Mouse (Mus musculus) midbrain, embryonic 14.5 days (tissue): ENCODE results near the gene Neurod2. TPM values are rescaled to one million over a fixed set of nuclear protein-coding genes. Genes with fewer than 3 reads are reported as not detected.
A peak's percentile ranks its signal among the peaks of the same experiment; 100 is the strongest.

Experiments
- ATAC-seq: fragments of 200-750 bp; cut with Nextera tagmentation; 2 replicates; pipeline ENCODE4 v1.8.0; 2017; ENCODE audit warnings: moderate number of reproducible peaks, moderate library complexity; ENCODE audit not compliant: low FRiP score, low TSS enrichment
- DNase-seq: peaks from one replicate; pipeline ENCODE4 v3.0.0-alpha.2; 2015
- H3K27ac ChIP-seq: fragments of 300-500 bp; sonication (generic); replicated peaks from 2 replicates; pipeline ENCODE4 v1.5.1; 2014; ENCODE audit warnings: mild to moderate bottlenecking, low read depth, low read length, moderate library complexity
- H3K27me3 ChIP-seq: fragments of 300-500 bp; sonication (generic); 2 replicates; pipeline ENCODE4 v1.6.1; 2014; ENCODE audit warnings: low read length, control low read depth, mixed read lengths; ENCODE audit not compliant: control insufficient read depth, insufficient read depth
- H3K36me3 ChIP-seq: fragments of 300-500 bp; sonication (generic); 2 replicates; pipeline ENCODE4 v1.6.1; 2014; ENCODE audit warnings: low read length, control low read depth; ENCODE audit not compliant: control insufficient read depth, insufficient read depth
- H3K4me1 ChIP-seq: fragments of 300-500 bp; sonication (generic); 2 replicates; pipeline ENCODE4 v1.6.1; 2014; ENCODE audit warnings: mild to moderate bottlenecking, antibody characterized with exemption, low read length, control low read depth; ENCODE audit not compliant: control insufficient read depth, insufficient read depth
- H3K4me2 ChIP-seq: fragments of 300-500 bp; sonication (generic); 2 replicates; pipeline ENCODE4 v1.6.1; 2014; ENCODE audit warnings: mild to moderate bottlenecking, low read length, moderate library complexity
- H3K4me3 ChIP-seq: fragments of 300-500 bp; sonication (generic); replicated peaks from 2 replicates; pipeline ENCODE4 v1.5.1; 2014; ENCODE audit warnings: low read depth, low read length
- H3K9ac ChIP-seq: fragments of 300-500 bp; sonication (generic); replicated peaks from 2 replicates; pipeline ENCODE4 v1.6.1; 2014; ENCODE audit warnings: mild to moderate bottlenecking, low read length, moderate library complexity
- H3K9me3 ChIP-seq: fragments of 300-500 bp; sonication (generic); 2 replicates; pipeline ENCODE4 v1.6.1; 2016; ENCODE audit warnings: low read length, control low read depth, mixed read lengths; ENCODE audit not compliant: control insufficient read depth
- WGBS: fragments of 180-500 bp; shearing (Covaris S2); extraction: QIAGEN DNeasy Blood & Tissue Kit; methylation state at CpG from one replicate; pipeline ENCODE4 v1.1.7; 2014; 5-methylcytosine and 5-hydroxymethylcytosine counted together
- polyA plus RNA-seq: library from polyadenylated mRNA; unstranded; fragments of >200 nt; fragmentation: Nextera tagmentation; extraction: Ambion mirVana; gene quantifications from 2 replicates; pipeline ENCODE4 v1.2.1, GENCODE M21; 2014

Neurod2 gene
- polyA plus RNA-seq, 1 experiment from 2014 or later = 10.9 TPM

GRCm38 (mm10) chr11:98325191-98325820 lies 4.1 kb downstream of the Neurod2 start:
- Histone ChIP-seq H3K4me2 (peak overlapping the region; percentile 16), H3K36me3 (no peaks in the 10 kb centered on the region), H3K4me3 (peak overlapping the region; percentile 8; the same call in 1 of the 2 replicates), H3K9me3 (no peaks in the 10 kb centered on the region), H3K27me3 (peaks cover 92% of the 10 kb centered on the region), H3K27ac (no peak overlapping the region), H3K9ac (no peak overlapping the region), H3K4me1 (peaks cover 8% of the 10 kb centered on the region; the same call in 1 of the 2 replicates)
- WGBS = 4% methylated on average over 14 of the region's 14 CpGs
- DNase-seq (no peak), ATAC-seq (no peak)

- 0% methylated on average over 9 of the region's 9 CpGs for WGBS
- peaks cover 94% of the 10 kb centered on the region for H3K27me3 ChIP-seq
- H3K36me3 ChIP-seq = no peaks in the 10 kb centered on the region
- no peak overlapping the region for H3K27ac ChIP-seq
- H3K4me1 ChIP-seq = peaks cover 8% of the 10 kb centered on the region; the same call in 1 of the 2 replicates
- no peak overlapping the region for H3K4me2 ChIP-seq
- H3K4me3 ChIP-seq = no peak overlapping the region
- no peaks in the 10 kb centered on the region for H3K9me3 ChIP-seq
- DNase-seq (no peak), ATAC-seq (no peak)
- no peak overlapping the region for H3K9ac ChIP-seq
Measured at GRCm38 (mm10) chr11:98323933-98324332, 5.5 kb downstream of the Neurod2 start.

GRCm38 (mm10) chr11:98323136-98323866 lies 6.1 kb downstream of the Neurod2 start:
- H3K9me3 ChIP-seq = no peaks in the 10 kb centered on the region
- no peak overlapping the region for H3K4me2 ChIP-seq
- peaks cover 8% of the 10 kb centered on the region; the same call in 1 of the 2 replicates for H3K4me1 ChIP-seq
- DNase-seq (no peak), ATAC-seq (no peak)
- no peak overlapping the region for H3K4me3 ChIP-seq
- WGBS = 4% methylated on average over 10 of the region's 10 CpGs
- H3K9ac ChIP-seq = no peak overlapping the region
- no peaks in the 10 kb centered on the region for H3K36me3 ChIP-seq
- no peak overlapping the region for H3K27ac ChIP-seq
- peaks cover 96% of the 10 kb centered on the region for H3K27me3 ChIP-seq

- DNase-seq = no peak
- H3K9ac ChIP-seq = no peak overlapping the region
- peaks cover 96% of the 10 kb centered on the region for H3K27me3 ChIP-seq
- 0% methylated on average over 1 of the region's 1 CpGs for WGBS
- H3K4me3 ChIP-seq = no peak overlapping the region
- ATAC-seq = no peak
- H3K36me3 ChIP-seq = no peaks in the 10 kb centered on the region
- no peak overlapping the region for H3K27ac ChIP-seq
- no peaks in the 10 kb centered on the region for H3K9me3 ChIP-seq
- peaks cover 5% of the 10 kb centered on the region; the same call in 1 of the 2 replicates for H3K4me1 ChIP-seq
- no peak overlapping the region for H3K4me2 ChIP-seq
Measured at GRCm38 (mm10) chr11:98322159-98322558, 7.3 kb downstream of the Neurod2 start.

- DNase-seq (no peak), ATAC-seq (no peak)
- 5% methylated on average over 5 of the region's 5 CpGs for WGBS
- H3K4me2 ChIP-seq = no peak overlapping the region
- H3K27me3 ChIP-seq = peaks cover 96% of the 10 kb centered on the region
- no peaks in the 10 kb centered on the region for H3K36me3 ChIP-seq
- no peak overlapping the region for H3K4me3 ChIP-seq
- H3K4me1 ChIP-seq = no peaks in the 10 kb centered on the region
- H3K9ac ChIP-seq = no peak overlapping the region
- no peaks in the 10 kb centered on the region for H3K9me3 ChIP-seq
- no peak overlapping the region for H3K27ac ChIP-seq
Measured at GRCm38 (mm10) chr11:98321677-98322003, 7.8 kb downstream of the Neurod2 start.

GRCm38 (mm10) chr11:98320806-98321676 lies 8.4 kb downstream of the Neurod2 start:
- peaks cover 99% of the 10 kb centered on the region for H3K27me3 ChIP-seq
- DNase-seq (peak; percentile 58), ATAC-seq (no peak)
- no peak overlapping the region for H3K27ac ChIP-seq
- no peaks in the 10 kb centered on the region for H3K9me3 ChIP-seq
- H3K9ac ChIP-seq = no peak overlapping the region
- peak overlapping the region; percentile 25; the same call in 1 of the 2 replicates for H3K4me2 ChIP-seq
- 1% methylated on average over 30 of the region's 30 CpGs for WGBS
- no peaks in the 10 kb centered on the region for H3K36me3 ChIP-seq
- no peak overlapping the region for H3K4me3 ChIP-seq
- no peaks in the 10 kb centered on the region for H3K4me1 ChIP-seq

GRCm38 (mm10) chr11:98320381-98320780 lies 9.1 kb downstream of the Neurod2 start:
- ATAC-seq = no peak
- H3K27me3 ChIP-seq = peaks cover 99% of the 10 kb centered on the region
- H3K4me3 ChIP-seq = no peak overlapping the region
- no peak for DNase-seq
- no peaks in the 10 kb centered on the region for H3K4me1 ChIP-seq
- no peaks in the 10 kb centered on the region for H3K9me3 ChIP-seq
- H3K4me2 ChIP-seq = no peak overlapping the region
- no peak overlapping the region for H3K9ac ChIP-seq
- WGBS = 9% methylated on average over 12 of the region's 12 CpGs
- H3K27ac ChIP-seq = no peak overlapping the region
- H3K36me3 ChIP-seq = no peaks in the 10 kb centered on the region

- Histone ChIP-seq H3K27me3 (peaks cover 99% of the 10 kb centered on the region), H3K9ac (no peak overlapping the region), H3K9me3 (no peaks in the 10 kb centered on the region), H3K4me3 (no peak overlapping the region), H3K27ac (no peak overlapping the region), H3K36me3 (no peaks in the 10 kb centered on the region), H3K4me2 (no peak overlapping the region), H3K4me1 (no peaks in the 10 kb centered on the region)
- ATAC-seq (no peak), DNase-seq (no peak)
- WGBS = 3% methylated on average over 2 of the region's 2 CpGs
Measured at GRCm38 (mm10) chr11:98319944-98320343, 9.5 kb downstream of the Neurod2 start.
